Comparison of ENCODE assay signal across 8 mouse cellular contexts in the genomic region with DNA sequence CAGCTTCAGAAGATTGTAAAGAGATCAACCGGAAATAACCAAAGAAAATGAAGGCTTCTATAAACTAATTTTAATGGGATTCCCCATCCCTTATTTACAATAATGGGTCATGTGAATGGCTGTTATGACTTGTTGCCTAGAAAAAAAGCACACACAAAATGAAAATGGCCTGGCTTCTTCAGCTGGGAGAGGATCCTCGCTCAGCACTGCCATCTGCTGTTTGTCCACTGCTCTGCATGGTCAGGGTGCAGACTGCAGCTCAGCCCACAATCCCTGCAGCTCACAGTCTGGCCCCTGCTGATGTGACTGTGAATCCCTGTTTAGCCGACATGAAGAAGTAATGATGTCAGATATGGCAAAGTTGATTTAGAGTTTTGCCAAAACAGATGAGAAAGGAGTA. TPM values are rescaled to one million over a fixed set of nuclear protein-coding genes. Genes with fewer than 3 reads are reported as not detected.
A peak's percentile ranks its signal among the peaks of the same experiment; 100 is the strongest.
DNase-seq lines count a peak whose midpoint lies in the region; ATAC-seq and TF ChIP-seq lines count a peak whose summit lies in the region.
"Had no signal": no experiment of that assay in that cellular context is flagged by ENCODE, and none has a peak within 500 bp of the region (broad histone marks: within the 10 kb centered on the region; RNA-seq: fewer than 3 reads in every experiment).

No protein-coding gene starts in this region.

- H3K27me3 ChIP-seq in ES-Bruce4 (ENCODE audit: control insufficient read depth, insufficient read depth, low read length, poor library complexity, severe bottlenecking): no peaks in the 10 kb centered on the region
- H3K27me3 ChIP-seq: limb, embryonic 13.5 days had no signal

- H3K9me3 ChIP-seq in ES-Bruce4 (replicated peaks; ENCODE audit: control insufficient read depth, insufficient read depth, low read length, poor library complexity, severe bottlenecking): no peaks in the 10 kb centered on the region
- H3K9me3 ChIP-seq: limb, embryonic 13.5 days had no signal

- peak; percentile 96 for TF ChIP-seq CTCF in ES-Bruce4 (IDR thresholded peaks at IDR 0.05; ENCODE audit: low read depth, low read length)

- H3K4me1 ChIP-seq in ES-Bruce4 (ENCODE audit: control insufficient read depth, insufficient read depth, low read length): no peaks in the 10 kb centered on the region

- TF ChIP-seq EP300 in ES-Bruce4 (IDR thresholded peaks at IDR 0.05; ENCODE audit: insufficient read depth, low read depth, low read length): no peak

- peak; percentile 92 for ATAC-seq in megakaryocyte progenitor cell, adult 5-6 weeks (replicated peaks; ENCODE audit: poor library complexity)

- DNase-seq in adrenal gland, adult (ENCODE audit: inconsistent age in 2 of 2, low spot score in 1 of 2): peak; percentile 63 to 92
- peak; percentile 85 for DNase-seq in embryo, embryonic 10 days (ENCODE audit: low spot score)
- DNase-seq in heart, adult 9 months (ENCODE audit: low spot score in 2 of 2): peak; percentile 47 to 59
- peak; percentile 77 to 78 for DNase-seq in layer of hippocampus, postnatal 14 days (ENCODE audit: low spot score in 2 of 2)
- DNase-seq in spleen, adult 18-20 months: peak; percentile 67 to 79

- H3K27ac ChIP-seq in ES-Bruce4 (ENCODE audit: insufficient read depth, low read length): no peak overlapping the region
- H3K27ac ChIP-seq: limb, embryonic 13.5 days had no signal

- no peaks in the 10 kb centered on the region for H3K36me3 ChIP-seq in ES-Bruce4 (ENCODE audit: control insufficient read depth, insufficient read depth, low read length, poor library complexity, severe bottlenecking)
- H3K36me3 ChIP-seq: limb, embryonic 13.5 days had no signal

- H3K4me3 ChIP-seq in ES-Bruce4 (ENCODE audit: low read depth, low read length): no peak overlapping the region
- H3K4me3 ChIP-seq: limb, embryonic 13.5 days had no signal

- no peak for TF ChIP-seq POLR2A in ES-Bruce4 (IDR thresholded peaks at IDR 0.05; ENCODE audit: insufficient read depth, low read length)

- H3K9ac ChIP-seq in ES-Bruce4 (ENCODE audit: low read depth, poor library complexity, severe bottlenecking): no peak overlapping the region
- H3K9ac ChIP-seq: limb, embryonic 13.5 days had no signal

RNA-seq across cellular contexts. Expression of a gene that starts 7.7 kb away (rescaled TPM):
- polyA plus RNA-seq in ES-Bruce4 (2011; ENCODE audit: insufficient read depth, insufficient read length, low read depth, missing spikeins): 2.8 and 4.6 TPM in 2 replicates
- total RNA-seq in layer of hippocampus, postnatal 14 days (2021): 1 to 10 TPM; 1.8 to 2.1 TPM
- 5.0 and 5.6 TPM in 2 replicates for total RNA-seq in megakaryocyte progenitor cell, adult 5-6 weeks (2015)
- total RNA-seq in megakaryocyte progenitor cell, adult 5-6 weeks (2017): 11.2 and 17.2 TPM in 2 replicates

RNA-seq across cellular contexts. Expression of a gene that starts 12.1 kb away (rescaled TPM):
- not detected in 2 replicates for polyA plus RNA-seq in ES-Bruce4 (2011; ENCODE audit: insufficient read depth, insufficient read length, low read depth, missing spikeins)
- total RNA-seq in layer of hippocampus, postnatal 14 days (2021): not detected
- 0.02 TPM in 1 of 2 replicates, not detected in the other for total RNA-seq in megakaryocyte progenitor cell, adult 5-6 weeks (2015)
- total RNA-seq in megakaryocyte progenitor cell, adult 5-6 weeks (2017): not detected in 2 replicates
- polyA plus RNA-seq: limb, embryonic 13.5 days had no signal

RNA-seq across cellular contexts. Expression of a gene that starts 25.8 kb away (rescaled TPM):
- not detected in 2 replicates for polyA plus RNA-seq in ES-Bruce4 (2011; ENCODE audit: insufficient read depth, insufficient read length, low read depth, missing spikeins)
- 1 to 10 TPM in 1 of 2 experiments, under 1 TPM in 1; 0.93 to 2.1 TPM for total RNA-seq in layer of hippocampus, postnatal 14 days (2021)
- 30.1 and 37.9 TPM in 2 replicates for total RNA-seq in megakaryocyte progenitor cell, adult 5-6 weeks (2015)
- total RNA-seq in megakaryocyte progenitor cell, adult 5-6 weeks (2017): 10.3 and 24.6 TPM in 2 replicates

RNA-seq across cellular contexts. Expression of a gene that starts 41.2 kb away (rescaled TPM):
- not detected in 2 replicates for polyA plus RNA-seq in ES-Bruce4 (2011; ENCODE audit: insufficient read depth, insufficient read length, low read depth, missing spikeins)
- total RNA-seq in layer of hippocampus, postnatal 14 days (2021): under 1 TPM; 0.48 to 0.74 TPM
- total RNA-seq in megakaryocyte progenitor cell, adult 5-6 weeks (2015): not detected in 2 replicates
- not detected in 2 replicates for total RNA-seq in megakaryocyte progenitor cell, adult 5-6 weeks (2017)

RNA-seq across cellular contexts. Expression of a gene that starts 55.9 kb away (rescaled TPM):
- 2.3 and 2.4 TPM in 2 replicates for polyA plus RNA-seq in ES-Bruce4 (2011; ENCODE audit: insufficient read depth, insufficient read length, low read depth, missing spikeins)
- total RNA-seq in layer of hippocampus, postnatal 14 days (2021): 1 to 10 TPM; 2.3 to 2.7 TPM
- 50.0 and 61.3 TPM in 2 replicates for total RNA-seq in megakaryocyte progenitor cell, adult 5-6 weeks (2015)
- 45.2 and 81.5 TPM in 2 replicates for total RNA-seq in megakaryocyte progenitor cell, adult 5-6 weeks (2017)
